Mouse (Mus musculus): ENCODE data around the gene 4833439L19Rik.

4833439L19Rik gene

GRCm38 (mm10) chr13:54582126-54582525 is 16.9 kb upstream of the 4833439L19Rik start:
- DNase-seq (ENCODE audit: low spot score), result no peak

DNA sequence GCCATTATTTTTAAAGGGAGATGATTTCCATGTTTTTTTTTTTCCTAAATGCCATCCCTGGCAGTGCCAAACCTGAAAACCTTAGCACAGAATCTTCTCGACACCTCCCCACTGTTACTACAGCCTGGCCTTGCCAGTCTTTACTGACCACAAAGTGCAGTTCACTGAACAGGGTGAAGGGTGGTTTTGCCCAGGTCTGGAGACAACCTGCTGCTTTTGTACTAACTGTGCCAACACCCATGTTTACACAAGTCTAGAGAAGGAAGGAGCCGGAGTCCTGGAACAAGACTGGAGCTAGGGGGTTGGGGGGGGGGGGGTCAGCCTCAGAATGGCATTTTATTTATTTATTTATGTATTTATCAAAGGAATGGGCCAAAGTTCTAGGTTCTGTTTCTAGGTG is 16.1 kb upstream of the 4833439L19Rik start:
- no peak for DNase-seq (ENCODE audit: low spot score)

GRCm38 (mm10) chr13:54577652-54578507 is 12.6 kb upstream of the 4833439L19Rik start:
- no peak for DNase-seq (ENCODE audit: low spot score)

DNA sequence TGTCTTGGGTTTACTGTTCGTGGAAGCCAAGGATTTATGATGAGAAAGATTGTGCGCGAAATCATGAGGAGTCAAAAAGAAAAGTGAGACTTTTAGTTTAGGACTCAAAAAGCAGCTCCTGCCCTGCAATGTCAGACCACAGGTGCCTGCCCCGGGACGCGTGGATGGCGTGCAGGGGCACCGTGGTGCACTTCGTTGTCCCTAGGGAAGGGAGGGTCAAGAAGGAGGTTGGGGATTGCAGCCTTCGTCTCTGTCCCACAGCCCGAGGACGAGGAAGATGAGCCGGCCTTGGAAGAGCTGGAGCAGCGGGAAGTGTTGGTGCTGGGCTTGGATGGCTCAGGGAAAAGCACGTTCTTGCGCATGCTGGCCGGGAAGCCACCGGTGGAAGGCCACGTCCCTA is 10.3 kb upstream of the 4833439L19Rik start:
- no peak for DNase-seq (ENCODE audit: low spot score)

- no peak for DNase-seq (ENCODE audit: low spot score)
Measured at GRCm38 (mm10) chr13:54574854-54575481, 9.7 kb upstream of the 4833439L19Rik start, which contains the start of gene Arl10. Gene Arl10, plus strand, starts transcription at chr13:54575015.

DNA sequence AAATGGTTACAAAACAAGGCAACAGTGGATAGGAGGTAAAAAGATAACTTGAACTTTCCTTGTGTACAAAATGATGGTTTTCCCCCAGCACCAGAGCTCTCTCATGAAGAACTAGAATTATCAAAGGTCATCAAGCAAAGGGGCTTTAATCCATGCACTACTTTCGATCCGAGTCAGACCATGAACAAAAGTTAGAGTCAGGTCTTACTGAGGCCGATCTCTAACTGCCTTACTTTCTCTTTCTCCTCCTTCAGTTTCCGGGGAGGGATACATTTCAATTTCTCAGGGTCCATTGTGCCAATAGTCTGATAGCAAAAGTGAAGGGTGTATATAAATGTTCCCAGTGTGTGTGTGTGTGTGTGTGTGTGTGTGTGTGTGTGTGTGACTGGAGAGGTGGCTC is 7.4 kb upstream of the 4833439L19Rik start:
- no peak for DNase-seq (ENCODE audit: low spot score)

DNA sequence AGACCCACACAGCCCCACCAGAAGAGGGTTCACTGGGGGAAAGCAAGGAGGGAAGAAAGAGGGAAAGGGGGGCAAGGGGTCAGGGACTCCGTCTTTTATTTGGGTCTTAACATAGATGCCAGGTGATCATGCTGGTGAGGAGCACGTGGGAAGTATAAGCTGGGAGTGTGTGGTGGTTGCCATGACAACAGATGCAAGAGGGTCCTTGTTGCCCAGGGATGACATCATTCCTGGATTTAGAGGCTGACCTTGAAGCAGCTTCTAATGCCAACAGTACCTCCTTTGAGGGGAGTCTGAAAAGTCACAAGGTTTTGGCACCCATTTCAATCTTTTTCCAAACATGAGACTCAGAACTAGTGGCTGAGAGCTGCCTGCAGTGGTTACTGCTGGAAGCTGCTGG is 6.4 kb upstream of the 4833439L19Rik start:
- DNase-seq (ENCODE audit: low spot score), result no peak

DNA sequence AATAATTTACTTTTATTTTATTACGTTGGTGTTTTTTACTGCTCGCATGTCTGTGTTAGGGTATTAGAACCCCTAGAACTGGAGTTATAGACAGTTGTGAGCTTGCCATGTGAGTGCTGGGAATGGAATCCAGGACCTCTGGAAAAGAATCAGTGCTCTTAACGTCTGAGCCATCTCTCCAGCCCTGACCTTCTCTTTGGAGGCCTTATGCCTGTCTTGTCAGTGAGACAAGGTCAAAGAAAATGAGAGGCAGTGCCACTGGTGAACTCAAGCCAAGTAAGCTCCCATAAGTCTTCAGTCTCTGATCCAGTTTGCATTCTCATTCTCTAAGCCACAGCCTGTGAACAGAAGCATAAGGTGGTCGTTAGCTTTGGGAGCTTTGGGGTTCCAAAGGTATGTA is 5.5 kb upstream of the 4833439L19Rik start:
- DNase-seq (ENCODE audit: low spot score), result no peak

DNA sequence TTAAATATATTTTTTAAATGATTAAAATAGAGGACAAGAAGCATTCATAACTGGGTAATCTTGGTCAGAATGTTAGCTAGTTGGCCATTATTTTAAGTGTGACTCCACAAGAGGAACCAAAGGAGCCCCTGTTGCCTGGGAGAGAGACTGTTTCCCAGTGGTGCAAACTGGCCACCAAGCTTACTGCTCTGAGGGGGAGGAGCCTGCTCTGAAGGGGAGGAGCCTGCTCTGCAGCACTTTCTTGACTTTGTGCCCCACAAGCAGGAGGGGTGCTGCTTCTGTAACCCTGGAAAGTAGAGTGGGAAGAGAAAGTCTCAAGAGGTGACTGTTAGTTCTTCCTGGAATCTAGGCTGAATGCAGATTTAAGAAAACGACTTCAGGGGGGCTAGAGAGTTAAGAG is 4.0 kb upstream of the 4833439L19Rik start:
- DNase-seq (ENCODE audit: low spot score), result no peak

GRCm38 (mm10) chr13:54568380-54568779 is 3.1 kb upstream of the 4833439L19Rik start:
- no peak for DNase-seq (ENCODE audit: low spot score)

- no peak for DNase-seq (ENCODE audit: low spot score)
Measured at GRCm38 (mm10) chr13:54565594-54566345, 535 bp upstream of the 4833439L19Rik start.

DNA sequence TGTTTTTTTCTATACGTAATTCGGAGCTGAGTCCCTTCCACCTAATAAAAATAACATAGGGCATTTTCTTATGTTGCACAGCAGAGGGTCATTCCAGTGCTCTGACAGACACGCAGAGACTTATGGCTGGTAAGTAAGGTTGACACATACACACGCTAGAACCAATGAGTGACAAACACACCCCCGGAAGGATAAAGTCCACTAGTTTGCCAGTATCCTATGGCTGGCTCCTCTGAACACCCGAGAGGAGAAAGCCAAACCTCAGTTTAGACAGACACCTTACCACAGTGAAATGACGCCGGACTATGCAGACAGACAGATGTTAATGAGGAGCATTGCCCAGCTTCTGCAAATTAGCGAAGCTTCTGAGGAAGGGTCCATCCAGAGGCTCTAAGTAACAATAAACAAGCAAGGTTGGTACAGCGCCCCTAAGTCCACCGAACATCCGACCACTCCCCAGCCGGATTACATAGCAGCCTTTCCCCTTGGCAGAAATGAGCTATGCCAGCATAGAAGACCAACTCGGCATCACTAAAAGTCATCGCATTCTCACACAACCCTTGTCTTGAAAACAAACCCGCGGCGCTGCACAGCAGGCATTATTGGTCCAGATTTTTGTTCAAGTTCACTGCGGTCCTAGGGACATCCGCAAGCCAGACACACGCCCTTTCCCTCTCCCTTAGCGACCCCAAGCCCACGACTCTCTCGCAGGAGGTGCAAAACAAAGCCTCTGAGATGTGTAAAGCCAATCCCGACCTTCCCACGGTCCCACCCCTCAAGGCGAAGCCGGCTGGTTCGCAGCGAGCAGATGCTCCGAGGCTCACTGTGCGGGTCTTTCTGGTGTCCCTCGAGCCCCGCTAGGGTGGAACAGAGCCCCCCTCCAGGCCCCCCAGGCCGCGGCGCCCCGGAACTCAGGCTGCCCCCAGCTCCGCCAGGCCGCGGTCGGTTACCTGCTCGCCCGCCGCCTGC is 719 bp downstream of the 4833439L19Rik start:
- no peak for DNase-seq (ENCODE audit: low spot score)

- no peak for DNase-seq (ENCODE audit: low spot score)
Measured at GRCm38 (mm10) chr13:54562562-54562961, 2.7 kb downstream of the 4833439L19Rik start.

GRCm38 (mm10) chr13:54560608-54561007 is 4.6 kb downstream of the 4833439L19Rik start:
- DNase-seq (ENCODE audit: low spot score), result no peak

- DNase-seq (ENCODE audit: low spot score), result no peak
Measured at GRCm38 (mm10) chr13:54559656-54560055, 5.6 kb downstream of the 4833439L19Rik start.

- DNase-seq (ENCODE audit: low spot score), result no peak
Measured at GRCm38 (mm10) chr13:54557652-54558051, 7.6 kb downstream of the 4833439L19Rik start.

- DNase-seq (ENCODE audit: low spot score), result no peak
Measured at GRCm38 (mm10) chr13:54556796-54557195, 8.4 kb downstream of the 4833439L19Rik start.

DNA sequence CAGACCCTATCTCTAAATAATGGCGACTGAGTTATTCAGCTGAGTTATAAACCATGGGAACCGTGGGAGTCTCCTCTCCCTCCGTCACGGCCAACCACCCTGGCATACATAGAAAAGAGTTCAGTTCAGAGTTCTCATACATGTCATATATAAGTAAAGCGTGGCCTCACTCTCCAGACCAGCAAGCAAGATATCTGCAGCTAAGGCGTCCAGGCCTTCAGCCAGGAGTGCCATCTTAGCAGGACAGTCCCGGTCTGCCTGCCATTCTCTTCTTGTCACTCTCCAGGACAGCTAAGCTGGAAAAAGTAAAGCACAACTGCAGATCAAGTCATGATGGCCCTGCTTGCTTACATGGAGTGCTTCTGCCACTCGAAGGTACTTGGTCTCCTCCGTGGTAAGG is 9.1 kb downstream of the 4833439L19Rik start:
- no peak for DNase-seq (ENCODE audit: low spot score)

- no peak for DNase-seq (ENCODE audit: low spot score)
Measured at GRCm38 (mm10) chr13:54548036-54548435, 17.2 kb downstream of the 4833439L19Rik start.

- DNase-seq (ENCODE audit: low spot score), result no peak
Measured at GRCm38 (mm10) chr13:54532134-54532533, 33.1 kb downstream of the 4833439L19Rik start.

DNA sequence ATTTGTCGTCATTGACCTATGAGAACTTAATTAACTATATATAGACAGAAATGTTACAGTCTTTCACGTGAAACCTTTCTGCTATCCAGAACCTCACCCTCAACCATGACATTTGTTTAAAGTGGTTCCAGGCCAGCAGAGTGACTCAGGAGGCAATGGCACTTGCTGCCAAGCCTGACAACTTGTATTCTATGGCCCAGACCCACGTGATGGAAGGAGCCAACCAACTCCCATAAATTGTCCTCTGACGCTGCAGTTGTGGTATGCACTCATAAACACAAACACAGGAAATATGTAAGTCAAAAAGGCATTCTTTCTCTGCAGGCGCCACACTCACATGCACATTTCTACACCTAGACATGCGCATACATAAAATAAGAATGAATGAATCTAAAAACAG is 38.1 kb downstream of the 4833439L19Rik start:
- no peak for DNase-seq (ENCODE audit: low spot score)

GRCm38 (mm10) chr13:54521181-54521580 is 44.1 kb downstream of the 4833439L19Rik start:
- no peak for DNase-seq (ENCODE audit: low spot score)

All from layer of hippocampus, adult 9-10 months (tissue).